Mouse (Mus musculus) kidney, adult 2 months (tissue): ENCODE data around the gene Fat2.

Experiments used
- CTCF ChIP-seq: fragments of 200-500 bp; conservative IDR thresholded peaks from 2 replicates; pipeline ENCODE4 v1.5.1; 2011; ENCODE audit warnings: low read depth, mild to moderate bottlenecking, control low read depth, low read length, moderate library complexity, mixed read lengths; ENCODE audit not compliant: insufficient read depth, insufficient read length
- POLR2A ChIP-seq: fragments of 200-500 bp; IDR thresholded peaks from one replicate; pipeline ENCODE4 v1.6.1; 2011; ENCODE audit warnings: low read depth, low read length, control low read depth

GRCm38 (mm10) chr11:55313768-55314703 lies 22.3 kb downstream of the Fat2 start:
- TF ChIP-seq POLR2A: no peak
- no peak for TF ChIP-seq CTCF
